Mouse (Mus musculus) neural tube, embryonic 12.5 days (tissue): ENCODE measurements around the gene Fbxl16. TPM values are rescaled to one million over a fixed set of nuclear protein-coding genes. Genes with fewer than 3 reads are reported as not detected.
A peak's percentile ranks its signal among the peaks of the same experiment; 100 is the strongest.
"Not testable (repeated sequence)": the region's sequence is repeated elsewhere in the genome, so short reads cannot be mapped to it uniquely, and the experiment has no call there.

Experiments
- ATAC-seq: fragments of 200-750 bp; cut with Nextera tagmentation; 2 replicates; pipeline ENCODE4 v1.8.0; 2017; ENCODE audit warnings: low read depth, mild to moderate bottlenecking, moderate TSS enrichment, moderate library complexity; ENCODE audit not compliant: low FRiP score
- H3K27ac ChIP-seq: fragments of 300-500 bp; sonication (generic); 2 replicates; pipeline ENCODE4 v1.5.1; 2016
- H3K27me3 ChIP-seq: fragments of 300-500 bp; sonication (generic); replicated peaks from 2 replicates; pipeline ENCODE4 v1.6.1; 2016; ENCODE audit warnings: mild to moderate bottlenecking
- H3K36me3 ChIP-seq: fragments of 300-500 bp; sonication (generic); 2 replicates; pipeline ENCODE4 v1.6.1; 2016; ENCODE audit warnings: mild to moderate bottlenecking
- H3K4me1 ChIP-seq: fragments of 300-500 bp; sonication (generic); 2 replicates; pipeline ENCODE4 v1.6.1; 2016
- H3K4me2 ChIP-seq: fragments of 300-500 bp; sonication (generic); replicated peaks from 2 replicates; pipeline ENCODE4 v1.6.1; 2016; ENCODE audit warnings: mild to moderate bottlenecking
- H3K4me3 ChIP-seq: fragments of 300-500 bp; sonication (generic); 2 replicates; pipeline ENCODE4 v1.5.1; 2016
- H3K9ac ChIP-seq: fragments of 300-500 bp; sonication (generic); 2 replicates; pipeline ENCODE4 v1.6.1; 2016; ENCODE audit warnings: mild to moderate bottlenecking
- H3K9me3 ChIP-seq: fragments of 300-500 bp; sonication (generic); 2 replicates; pipeline ENCODE4 v1.6.1; 2016; ENCODE audit warnings: mild to moderate bottlenecking
- WGBS: fragments of 180-500 bp; shearing (Covaris S2); methylation state at CpG from one replicate; pipeline ENCODE4 v1.1.7; 2016; 5-methylcytosine and 5-hydroxymethylcytosine counted together
- polyA plus RNA-seq: library from polyadenylated mRNA; unstranded; fragments of >200 nt; fragmentation: Nextera tagmentation; extraction: Ambion mirVana; gene quantifications from 2 replicates; pipeline ENCODE4 v1.2.1, GENCODE M21; 2016

Fbxl16 gene
- polyA plus RNA-seq, 1 experiment from 2014 or later: 27.0 TPM

- H3K4me2 ChIP-seq: peak within 1 kb of the TSS; percentile 95
- peak within 1 kb of the TSS; percentile 47 for H3K27ac ChIP-seq
- no peaks in the 10 kb centered on the region for H3K27me3 ChIP-seq
- peak within 1 kb of the TSS; percentile 72 for H3K9ac ChIP-seq
- H3K36me3 ChIP-seq: no peaks in the 10 kb centered on the region
- ATAC-seq: peak; percentile 44; the same call in 1 of the 2 replicates
- WGBS: under 1% methylated on average over 35 of the region's 35 CpGs
- peaks cover 49% of the 10 kb centered on the region for H3K4me1 ChIP-seq
- H3K9me3 ChIP-seq: no peaks in the 10 kb centered on the region
- peak within 1 kb of the TSS; percentile 80 for H3K4me3 ChIP-seq
Measured at GRCm38 (mm10) chr17:25796951-25797369, 11.9 kb upstream of the Fbxl16 start, which contains the start of gene Metrn. TSS of gene Metrn (minus strand) at chr17:25797136.

- ATAC-seq: no peak
- Histone ChIP-seq H3K4me3 (no peak overlapping the region), H3K4me2 (no peak overlapping the region), H3K36me3 (no peaks in the 10 kb centered on the region), H3K4me1 (peaks cover 32% of the 10 kb centered on the region), H3K9ac (no peak overlapping the region), H3K27me3 (no peaks in the 10 kb centered on the region), H3K9me3 (no peaks in the 10 kb centered on the region), H3K27ac (no peak overlapping the region)
- WGBS: 9% methylated on average over 6 of the region's 6 CpGs
Measured at GRCm38 (mm10) chr17:25801029-25801428, 7.9 kb upstream of the Fbxl16 start.

GRCm38 (mm10) chr17:25802825-25803517 is 5.9 kb upstream of the Fbxl16 start:
- H3K4me1 ChIP-seq: peaks cover 20% of the 10 kb centered on the region
- no peaks in the 10 kb centered on the region for H3K36me3 ChIP-seq
- peak overlapping the region; percentile 77 for H3K27ac ChIP-seq
- 8% methylated on average over 10 of the region's 10 CpGs for WGBS
- H3K4me3 ChIP-seq: no peak overlapping the region
- H3K4me2 ChIP-seq: peak overlapping the region; percentile 41
- H3K27me3 ChIP-seq: no peaks in the 10 kb centered on the region
- peak; percentile 93 for ATAC-seq
- 0 out of 2 replicates have a peak overlapping the region, but pooled peaks have one; percentile 26 for H3K9ac ChIP-seq
- no peaks in the 10 kb centered on the region for H3K9me3 ChIP-seq

- no peak overlapping the region for H3K27ac ChIP-seq
- no peak overlapping the region for H3K9ac ChIP-seq
- no peak overlapping the region for H3K4me3 ChIP-seq
- peaks cover 44% of the 10 kb centered on the region for H3K4me1 ChIP-seq
- 71% methylated on average over 4 of the region's 4 CpGs for WGBS
- H3K4me2 ChIP-seq: no peak overlapping the region
- no peaks in the 10 kb centered on the region for H3K36me3 ChIP-seq
- peaks cover 9% of the 10 kb centered on the region for H3K27me3 ChIP-seq
- no peaks in the 10 kb centered on the region for H3K9me3 ChIP-seq
- ATAC-seq: no peak
Measured at GRCm38 (mm10) chr17:25806507-25806906, 2.4 kb upstream of the Fbxl16 start.

- not testable (repeated sequence) for H3K9me3 ChIP-seq, ATAC-seq, H3K4me2 ChIP-seq, H3K36me3 ChIP-seq, H3K4me3 ChIP-seq, H3K27ac ChIP-seq, H3K9ac ChIP-seq
- 54% methylated on average over 2 of the region's 2 CpGs for WGBS
- Histone ChIP-seq H3K27me3 (peaks cover 12% of the 10 kb centered on the region), H3K4me1 (peaks cover 39% of the 10 kb centered on the region)
Measured at GRCm38 (mm10) chr17:25807452-25807851, 1.4 kb upstream of the Fbxl16 start.

- Histone ChIP-seq H3K4me2 (peak overlapping the region; percentile 86), H3K36me3 (peaks cover 3% of the 10 kb centered on the region; the same call in 1 of the 2 replicates), H3K4me3 (no peak overlapping the region), H3K9me3 (no peaks in the 10 kb centered on the region), H3K27ac (peak overlapping the region; percentile 90; the same call in 1 of the 2 replicates), H3K9ac (peak overlapping the region; percentile 87; the same call in 1 of the 2 replicates), H3K4me1 (peaks cover 39% of the 10 kb centered on the region), H3K27me3 (peaks cover 12% of the 10 kb centered on the region)
- no peak for ATAC-seq
- 34% methylated on average over 5 of the region's 5 CpGs for WGBS
Measured at GRCm38 (mm10) chr17:25808028-25808427, 857 bp upstream of the Fbxl16 start.

- Histone ChIP-seq H3K4me3 (peak overlapping the region; percentile 77), H3K27ac (peak overlapping the region; percentile 90), H3K4me1 (peaks cover 36% of the 10 kb centered on the region), H3K9ac (peak overlapping the region; percentile 87), H3K27me3 (peaks cover 12% of the 10 kb centered on the region), H3K4me2 (peak overlapping the region; percentile 86), H3K36me3 (peaks cover 3% of the 10 kb centered on the region; the same call in 1 of the 2 replicates), H3K9me3 (no peaks in the 10 kb centered on the region)
- WGBS: 7% methylated on average over 25 of the region's 25 CpGs
- peak; percentile 61 for ATAC-seq
Measured at GRCm38 (mm10) chr17:25809606-25810340, 888 bp downstream of the Fbxl16 start.

GRCm38 (mm10) chr17:25810890-25811289 is 2.0 kb downstream of the Fbxl16 start:
- no peak for ATAC-seq
- no peak overlapping the region for H3K4me3 ChIP-seq
- no peak overlapping the region for H3K9ac ChIP-seq
- H3K9me3 ChIP-seq: no peaks in the 10 kb centered on the region
- 78% methylated on average over 4 of the region's 4 CpGs for WGBS
- H3K4me2 ChIP-seq: peak overlapping the region; percentile 86
- H3K4me1 ChIP-seq: peaks cover 36% of the 10 kb centered on the region
- H3K36me3 ChIP-seq: peaks cover 3% of the 10 kb centered on the region; the same call in 1 of the 2 replicates
- peaks cover 12% of the 10 kb centered on the region for H3K27me3 ChIP-seq
- H3K27ac ChIP-seq: no peak overlapping the region

- Histone ChIP-seq H3K27ac (no peak overlapping the region), H3K9me3 (no peaks in the 10 kb centered on the region), H3K4me3 (no peak overlapping the region), H3K9ac (no peak overlapping the region; the same call in 1 of the 2 replicates), H3K4me1 (peaks cover 31% of the 10 kb centered on the region), H3K36me3 (peaks cover 24% of the 10 kb centered on the region), H3K27me3 (peaks cover 32% of the 10 kb centered on the region), H3K4me2 (peak overlapping the region; percentile 34)
- WGBS: 1% methylated on average over 20 of the region's 20 CpGs
- no peak for ATAC-seq
Measured at GRCm38 (mm10) chr17:25813471-25813870, 4.6 kb downstream of the Fbxl16 start.

GRCm38 (mm10) chr17:25817662-25818061 is 8.8 kb downstream of the Fbxl16 start:
- ATAC-seq: no peak
- no peak overlapping the region for H3K27ac ChIP-seq
- no peaks in the 10 kb centered on the region for H3K9me3 ChIP-seq
- peaks cover 28% of the 10 kb centered on the region for H3K36me3 ChIP-seq
- WGBS: 90% methylated on average over 11 of the region's 11 CpGs
- peaks cover 13% of the 10 kb centered on the region for H3K4me1 ChIP-seq
- H3K4me3 ChIP-seq: no peak overlapping the region
- H3K27me3 ChIP-seq: peaks cover 43% of the 10 kb centered on the region
- H3K9ac ChIP-seq: no peak overlapping the region
- no peak overlapping the region for H3K4me2 ChIP-seq

- 7% methylated on average over 46 of the region's 46 CpGs for WGBS
- no peak for ATAC-seq
- no peaks in the 10 kb centered on the region for H3K9me3 ChIP-seq
- H3K27ac ChIP-seq: no peak overlapping the region
- peak overlapping the region; percentile 32 for H3K4me2 ChIP-seq
- peaks cover 7% of the 10 kb centered on the region for H3K4me1 ChIP-seq
- peaks cover 43% of the 10 kb centered on the region for H3K27me3 ChIP-seq
- H3K36me3 ChIP-seq: peaks cover 28% of the 10 kb centered on the region
- no peak overlapping the region for H3K9ac ChIP-seq
- H3K4me3 ChIP-seq: 0 out of 2 replicates have a peak overlapping the region, but pooled peaks have one; percentile 11
Measured at GRCm38 (mm10) chr17:25818851-25819780, 10.2 kb downstream of the Fbxl16 start.
